Mouse (Mus musculus): ENCODE data around the gene Snx32. TPM values are rescaled to one million over a fixed set of nuclear protein-coding genes. Genes with fewer than 3 reads are reported as not detected.

The Snx32 gene
- total RNA-seq, 2 experiments from 2014 or later: 70.5 to 74.2 TPM

GRCm38 (mm10) chr19:5457746-5458442, 52.4 kb downstream of the Snx32 start, which contains the start of gene Ccdc85b:
Gene Ccdc85b, minus strand, starts transcription at chr19:5457894.
- DNase-seq (ENCODE audit: low spot score in 2 of 2): no peak

- DNase-seq (ENCODE audit: low spot score in 2 of 2): peak; percentile 96 to 97
Measured at GRCm38 (mm10) chr19:5456922-5457745, 53.2 kb downstream of the Snx32 start.

GRCm38 (mm10) chr19:5456241-5456921, 54.0 kb downstream of the Snx32 start:
- no peak for DNase-seq (ENCODE audit: low spot score in 2 of 2)

- DNase-seq (ENCODE audit: low spot score in 2 of 2): no peak
Measured at GRCm38 (mm10) chr19:5455568-5455967, 54.8 kb downstream of the Snx32 start.

- DNase-seq (ENCODE audit: low spot score in 2 of 2): no peak
Measured at GRCm38 (mm10) chr19:5455037-5455436, 55.3 kb downstream of the Snx32 start.

- no peak for DNase-seq (ENCODE audit: low spot score in 2 of 2)
Measured at GRCm38 (mm10) chr19:5451766-5452165, 58.6 kb downstream of the Snx32 start.

GRCm38 (mm10) chr19:5449673-5450072, 60.7 kb downstream of the Snx32 start:
- DNase-seq (ENCODE audit: low spot score in 2 of 2): no peak

- DNase-seq (ENCODE audit: low spot score in 2 of 2): no peak
Measured at GRCm38 (mm10) chr19:5448354-5449150, 61.8 kb downstream of the Snx32 start.

GRCm38 (mm10) chr19:5447515-5448353, 62.6 kb downstream of the Snx32 start, which contains the start of gene Fosl1:
Gene Fosl1, plus strand, starts transcription at chr19:5447547.
- peak in 1 of 2 experiments; percentile 53 for DNase-seq (ENCODE audit: low spot score in 2 of 2)

- no peak for DNase-seq (ENCODE audit: low spot score in 2 of 2)
Measured at GRCm38 (mm10) chr19:5445747-5446146, 64.6 kb downstream of the Snx32 start.

- DNase-seq (ENCODE audit: low spot score in 2 of 2): no peak
Measured at GRCm38 (mm10) chr19:5444954-5445353, 65.4 kb downstream of the Snx32 start.

- DNase-seq (ENCODE audit: low spot score in 2 of 2): no peak
Measured at GRCm38 (mm10) chr19:5444371-5444908, 65.9 kb downstream of the Snx32 start.

Other genes with a start within 250 kb of the Snx32 start
- 10 to 100 TPM; 59.6 to 63.9 TPM for gene Pacs1, start 237.4 kb downstream of the Snx32 start, total RNA-seq (2021)
- 100 to 1,000 TPM; 195 to 199 TPM for gene Sf3b2, start 215.1 kb downstream of the Snx32 start, total RNA-seq (2021)
- gene Gal3st3, start 212.2 kb downstream of the Snx32 start, total RNA-seq (2021): 100 to 1,000 TPM; 129 to 132 TPM
- not detected for gene Catsper1, start 174.8 kb downstream of the Snx32 start, total RNA-seq (2021)
- 1 to 10 TPM; 5.4 to 5.9 TPM for gene Cst6, start 161.0 kb downstream of the Snx32 start, total RNA-seq (2021)
- 10 to 100 TPM; 21.8 to 25.0 TPM for gene Eif1ad, start 143.8 kb downstream of the Snx32 start, total RNA-seq (2021)
- 10 to 100 TPM; 83.0 to 97.1 TPM for gene Banf1, start 143.4 kb downstream of the Snx32 start, total RNA-seq (2021)
- 10 to 100 TPM; 81.1 to 91.5 TPM for gene Sart1, start 121.8 kb downstream of the Snx32 start, total RNA-seq (2021)
- gene Tsga10ip, start 108.0 kb downstream of the Snx32 start, total RNA-seq (2021): under 1 TPM in 1 of 2 experiments, not detected in 1; 0.67 TPM
- 100 to 1,000 TPM; 269 to 270 TPM for gene Drap1, start 85.6 kb downstream of the Snx32 start, total RNA-seq (2021)
- 10 to 100 TPM; 63.0 to 63.6 TPM for gene AI837181, start 85.4 kb downstream of the Snx32 start, total RNA-seq (2021)
- gene Fosl1, start 63.0 kb downstream of the Snx32 start, total RNA-seq (2021): not detected
- gene Ccdc85b, start 52.6 kb downstream of the Snx32 start, total RNA-seq (2021): 10 to 100 TPM; 29.9 to 31.8 TPM
- gene Fibp, start 49.9 kb downstream of the Snx32 start, total RNA-seq (2021): 100 to 1,000 TPM in 1 of 2 experiments, 10 to 100 TPM in 1; 96.3 to 101 TPM
- 1 to 10 TPM in 1 of 2 experiments, under 1 TPM in 1; 0.41 to 1.2 TPM for gene Ctsw, start 42.0 kb downstream of the Snx32 start, total RNA-seq (2021)
- 10 to 100 TPM; 16.8 to 20.9 TPM for gene Efemp2, start 36.6 kb downstream of the Snx32 start, total RNA-seq (2021)
- 10 to 100 TPM; 34.3 to 35.6 TPM for gene Mus81, start 22.1 kb downstream of the Snx32 start, total RNA-seq (2021)
- 1,000 to 10,000 TPM; 1,666 to 1,748 TPM for gene Cfl1, start 20.1 kb downstream of the Snx32 start, total RNA-seq (2021)
- gene 1700020D05Rik, start 6.8 kb downstream of the Snx32 start, total RNA-seq (2021): 1 to 10 TPM; 6.3 to 8.1 TPM
- not detected for gene Ovol1, start 50.1 kb upstream of the Snx32 start, total RNA-seq (2021)
- 1 to 10 TPM; 7.1 to 8.8 TPM for gene Ap5b1, start 57.5 kb upstream of the Snx32 start, total RNA-seq (2021)
- gene Rnaseh2c, start 91.3 kb upstream of the Snx32 start, total RNA-seq (2021): 10 to 100 TPM; 84.4 to 90.5 TPM
- gene Kat5, start 99.7 kb upstream of the Snx32 start, total RNA-seq (2021): 10 to 100 TPM; 83.3 to 83.5 TPM
- gene Rela, start 126.9 kb upstream of the Snx32 start, total RNA-seq (2021): 10 to 100 TPM; 21.0 to 26.7 TPM
- gene Sipa1, start 153.2 kb upstream of the Snx32 start, total RNA-seq (2021): 10 to 100 TPM; 22.8 to 26.1 TPM
- 10 to 100 TPM; 16.1 to 17.0 TPM for gene Map3k11, start 178.2 kb upstream of the Snx32 start, total RNA-seq (2021)
- 10 to 100 TPM; 66.3 to 72.2 TPM for gene Pcnx3, start 178.4 kb upstream of the Snx32 start, total RNA-seq (2021)
- not detected for gene Kcnk7, start 193.8 kb upstream of the Snx32 start, total RNA-seq (2021)
- gene Ehbp1l1, start 215.8 kb upstream of the Snx32 start, total RNA-seq (2021): 10 to 100 TPM; 15.6 to 20.1 TPM
- gene Fam89b, start 219.1 kb upstream of the Snx32 start, total RNA-seq (2021): 10 to 100 TPM; 32.1 to 41.1 TPM
- 10 to 100 TPM; 24.7 to 32.7 TPM for gene Ltbp3, start 230.4 kb upstream of the Snx32 start, total RNA-seq (2021)